Mouse (Mus musculus) midbrain, embryonic 16.5 days (tissue): ENCODE data around the gene Dtnb. TPM values are rescaled to one million over a fixed set of nuclear protein-coding genes. Genes with fewer than 3 reads are reported as not detected.

Source experiments
- ATAC-seq: fragments of 200-750 bp; cut with Nextera tagmentation; 2 replicates; pipeline ENCODE4 v1.8.0; 2017; ENCODE audit warnings: moderate TSS enrichment
- H3K27ac ChIP-seq: fragments of 300-500 bp; sonication (generic); 2 replicates; pipeline ENCODE4 v1.5.1; 2014; ENCODE audit warnings: mild to moderate bottlenecking, low read length, mixed read lengths
- H3K27me3 ChIP-seq: fragments of 300-500 bp; sonication (generic); 2 replicates; pipeline ENCODE4 v1.6.1; 2014; ENCODE audit warnings: low read depth, low read length, mixed read lengths; ENCODE audit not compliant: control insufficient read depth, insufficient read depth
- H3K36me3 ChIP-seq: fragments of 300-500 bp; sonication (generic); 2 replicates; pipeline ENCODE4 v1.6.1; 2014; ENCODE audit warnings: mild to moderate bottlenecking, low read length, moderate library complexity, mixed read lengths; ENCODE audit not compliant: control insufficient read depth, insufficient read depth
- H3K4me1 ChIP-seq: fragments of 300-500 bp; sonication (generic); 2 replicates; pipeline ENCODE4 v1.6.1; 2014; ENCODE audit warnings: mild to moderate bottlenecking, low read length, mixed read lengths; ENCODE audit not compliant: control insufficient read depth, insufficient read depth
- H3K4me2 ChIP-seq: fragments of 300-500 bp; sonication (generic); 2 replicates; pipeline ENCODE4 v1.6.1; 2014; ENCODE audit warnings: mild to moderate bottlenecking, low read length, mixed read lengths
- H3K4me3 ChIP-seq: fragments of 300-500 bp; sonication (generic); 2 replicates; pipeline ENCODE4 v1.5.1; 2014; ENCODE audit warnings: low read depth, mild to moderate bottlenecking, low read length, moderate library complexity, mixed read lengths
- H3K9ac ChIP-seq: fragments of 300-500 bp; sonication (generic); 2 replicates; pipeline ENCODE4 v1.6.1; 2014; ENCODE audit warnings: low read depth, low read length, mixed read lengths
- H3K9me3 ChIP-seq: fragments of 300-500 bp; sonication (generic); replicated peaks from 2 replicates; pipeline ENCODE4 v1.6.1; 2014; ENCODE audit warnings: mild to moderate bottlenecking, low read length, mixed read lengths; ENCODE audit not compliant: control insufficient read depth, poor library complexity, severe bottlenecking
- WGBS: fragments of 180-500 bp; shearing (Covaris S2); extraction: QIAGEN DNeasy Blood & Tissue Kit; methylation state at CpG from one replicate; pipeline ENCODE4 v1.1.7; 2014; 5-methylcytosine and 5-hydroxymethylcytosine counted together
- polyA plus RNA-seq: library from polyadenylated mRNA; unstranded; fragments of >200 nt; fragmentation: Nextera tagmentation; extraction: Ambion mirVana; gene quantifications from 2 replicates; pipeline ENCODE4 v1.2.1, GENCODE M21; 2015

Dtnb gene
- polyA plus RNA-seq, 1 experiment from 2014 or later: 50.4 TPM

GRCm38 (mm10) chr12:3787541-3787940, 215.4 kb downstream of the Dtnb start:
- no peak overlapping the region for H3K27ac ChIP-seq
- ATAC-seq: no peak
- 46% methylated on average over 1 of the region's 1 CpGs for WGBS
- H3K4me3 ChIP-seq: no peak overlapping the region
- H3K9ac ChIP-seq: no peak overlapping the region
- no peaks in the 10 kb centered on the region for H3K9me3 ChIP-seq
- H3K27me3 ChIP-seq: no peaks in the 10 kb centered on the region
- peaks cover 35% of the 10 kb centered on the region for H3K4me1 ChIP-seq
- H3K36me3 ChIP-seq: no peaks in the 10 kb centered on the region
- H3K4me2 ChIP-seq: no peak overlapping the region

GRCm38 (mm10) chr12:3788421-3789051, 216.4 kb downstream of the Dtnb start:
- H3K4me3 ChIP-seq: no peak overlapping the region
- H3K4me2 ChIP-seq: no peak overlapping the region
- peaks cover 25% of the 10 kb centered on the region for H3K4me1 ChIP-seq
- H3K27ac ChIP-seq: no peak overlapping the region
- H3K9me3 ChIP-seq: no peaks in the 10 kb centered on the region
- no peak overlapping the region for H3K9ac ChIP-seq
- ATAC-seq: no peak
- WGBS: 53% methylated on average over 5 of the region's 5 CpGs
- no peaks in the 10 kb centered on the region for H3K27me3 ChIP-seq
- H3K36me3 ChIP-seq: no peaks in the 10 kb centered on the region

- Histone ChIP-seq H3K4me1 (peaks cover 18% of the 10 kb centered on the region), H3K9ac (no peak overlapping the region), H3K36me3 (no peaks in the 10 kb centered on the region), H3K27ac (no peak overlapping the region), H3K4me2 (no peak overlapping the region), H3K9me3 (no peaks in the 10 kb centered on the region), H3K4me3 (no peak overlapping the region), H3K27me3 (no peaks in the 10 kb centered on the region)
- 69% methylated on average over 5 of the region's 5 CpGs for WGBS
- no peak for ATAC-seq
These were observed 217.5 kb downstream of the Dtnb start for GRCm38 (mm10) chr12:3789626-3790185.

GRCm38 (mm10) chr12:3791257-3791656, 219.1 kb downstream of the Dtnb start:
- Histone ChIP-seq H3K4me1 (peaks cover 18% of the 10 kb centered on the region), H3K27me3 (no peaks in the 10 kb centered on the region), H3K9me3 (no peaks in the 10 kb centered on the region), H3K27ac (no peak overlapping the region), H3K4me3 (peak overlapping the region; percentile 31), H3K4me2 (peak overlapping the region; percentile 63), H3K9ac (0 out of 2 replicates have a peak overlapping the region, but pooled peaks have one; percentile 37), H3K36me3 (no peaks in the 10 kb centered on the region)
- WGBS: 64% methylated on average over 7 of the region's 7 CpGs
- peak; percentile 22; the same call in 1 of the 2 replicates for ATAC-seq

- peak overlapping the region; percentile 47; the same call in 1 of the 2 replicates for H3K9ac ChIP-seq
- H3K4me3 ChIP-seq: peak overlapping the region; percentile 31
- ATAC-seq: peak; percentile 94
- H3K4me2 ChIP-seq: peak overlapping the region; percentile 63
- under 1% methylated on average over 22 of the region's 22 CpGs for WGBS
- peak overlapping the region; percentile 62 for H3K27ac ChIP-seq
- no peaks in the 10 kb centered on the region for H3K27me3 ChIP-seq
- no peaks in the 10 kb centered on the region for H3K9me3 ChIP-seq
- peaks cover 18% of the 10 kb centered on the region for H3K4me1 ChIP-seq
- H3K36me3 ChIP-seq: no peaks in the 10 kb centered on the region
These were observed 219.6 kb downstream of the Dtnb start for GRCm38 (mm10) chr12:3791732-3792131.

- H3K27ac ChIP-seq: peak overlapping the region; percentile 62
- peak overlapping the region; percentile 31 for H3K4me3 ChIP-seq
- peak; percentile 25; the same call in 1 of the 2 replicates for ATAC-seq
- 29% methylated on average over 8 of the region's 8 CpGs for WGBS
- no peaks in the 10 kb centered on the region for H3K9me3 ChIP-seq
- H3K4me2 ChIP-seq: peak overlapping the region; percentile 63
- no peaks in the 10 kb centered on the region for H3K27me3 ChIP-seq
- no peaks in the 10 kb centered on the region for H3K36me3 ChIP-seq
- peaks cover 16% of the 10 kb centered on the region for H3K4me1 ChIP-seq
- peak overlapping the region; percentile 47; the same call in 1 of the 2 replicates for H3K9ac ChIP-seq
These were observed 220.1 kb downstream of the Dtnb start for GRCm38 (mm10) chr12:3792248-3792647.

- peaks cover 7% of the 10 kb centered on the region for H3K4me1 ChIP-seq
- WGBS: 44% methylated on average over 4 of the region's 4 CpGs
- no peak overlapping the region for H3K4me3 ChIP-seq
- no peak overlapping the region for H3K27ac ChIP-seq
- H3K4me2 ChIP-seq: no peak overlapping the region
- no peak for ATAC-seq
- no peak overlapping the region for H3K9ac ChIP-seq
- H3K27me3 ChIP-seq: no peaks in the 10 kb centered on the region
- no peaks in the 10 kb centered on the region for H3K36me3 ChIP-seq
- H3K9me3 ChIP-seq: no peaks in the 10 kb centered on the region
These were observed 223.4 kb downstream of the Dtnb start for GRCm38 (mm10) chr12:3795569-3795968.

- Histone ChIP-seq H3K27ac (no peak overlapping the region), H3K36me3 (no peaks in the 10 kb centered on the region), H3K4me3 (no peak overlapping the region), H3K27me3 (no peaks in the 10 kb centered on the region), H3K4me1 (no peaks in the 10 kb centered on the region), H3K9me3 (no peaks in the 10 kb centered on the region), H3K9ac (no peak overlapping the region), H3K4me2 (no peak overlapping the region)
- ATAC-seq: no peak
- WGBS: 96% methylated on average over 1 of the region's 1 CpGs
These were observed 227.4 kb downstream of the Dtnb start for GRCm38 (mm10) chr12:3799551-3799950.

GRCm38 (mm10) chr12:3805852-3806251, 233.7 kb downstream of the Dtnb start, which contains the start of gene Dnmt3a:
TSS of gene Dnmt3a (plus strand) at chr12:3806007.
- WGBS: 24% methylated on average over 4 of the region's 4 CpGs
- peak; percentile 16 for ATAC-seq

More at GRCm38 (mm10) chr12:3805852-3806251, 233.7 kb downstream of the Dtnb start, which contains the start of gene Dnmt3a:
- Histone ChIP-seq H3K4me1 (peaks cover 25% of the 10 kb centered on the region), H3K36me3 (no peaks in the 10 kb centered on the region), H3K27ac (peak within 1 kb of the TSS; percentile 92), H3K4me3 (peak within 1 kb of the TSS; percentile 87), H3K4me2 (peak within 1 kb of the TSS; percentile 80), H3K9me3 (no peaks in the 10 kb centered on the region), H3K27me3 (no peaks in the 10 kb centered on the region), H3K9ac (peak within 1 kb of the TSS; percentile 91)
